Mouse (Mus musculus) bone marrow, adult 2 months (tissue): ENCODE data around the gene Elk4. TPM values are rescaled to one million over a fixed set of nuclear protein-coding genes. Genes with fewer than 3 reads are reported as not detected.

Experiments used
- H3K27ac ChIP-seq: fragments of 200-500 bp; 2 replicates; pipeline ENCODE4 v1.5.1; 2012; ENCODE audit warnings: low read depth, mild to moderate bottlenecking, control low read depth, inconsistent platforms, low read length; ENCODE audit not compliant: control insufficient read depth, poor library complexity, insufficient read depth
- H3K4me1 ChIP-seq: fragments of 200-500 bp; 2 replicates; pipeline ENCODE4 v1.6.1; 2011; ENCODE audit warnings: low read length; ENCODE audit not compliant: control insufficient read depth, insufficient read depth
- H3K4me3 ChIP-seq: fragments of 200-500 bp; replicated peaks from 2 replicates; pipeline ENCODE3; 2011; ENCODE audit warnings: mild to moderate bottlenecking, low read depth, low read length, control low read depth; ENCODE audit not compliant: control insufficient read depth
- CTCF ChIP-seq: fragments of 200-500 bp; IDR thresholded peaks from 2 replicates; pipeline ENCODE4 v1.5.1; 2011; ENCODE audit warnings: low read length, control low read depth; ENCODE audit not compliant: control insufficient read depth, insufficient read depth
- POLR2A ChIP-seq: fragments of 200-500 bp; IDR thresholded peaks from 2 replicates; pipeline ENCODE4 v1.6.1; 2011; ENCODE audit warnings: low read depth, mild to moderate bottlenecking, control low read depth, low read length, borderline replicate concordance; ENCODE audit not compliant: control insufficient read depth
- WGBS: fragments of 180-500 bp; shearing (Covaris S2); methylation state at CpG from one replicate; pipeline ENCODE4 v1.1.7; 2018; 5-methylcytosine and 5-hydroxymethylcytosine counted together
- polyA plus RNA-seq: library from polyadenylated mRNA; stranded (reverse); fragments of >200 nt; gene quantifications from 2 replicates; pipeline ENCODE4 v1.2.4, GENCODE M21; 2011; ENCODE audit warnings: low replicate concordance; ENCODE audit not compliant: missing spikeins, insufficient read depth, insufficient read length

Gene Elk4
- polyA plus RNA-seq, 1 experiment = 91.1 TPM

- Histone ChIP-seq H3K27ac (no peak overlapping the region), H3K4me3 (no peak overlapping the region), H3K4me1 (no peaks in the 10 kb centered on the region)
- 97% methylated on average over 1 of the region's 1 CpGs for WGBS
- no peak for TF ChIP-seq CTCF
- no peak for TF ChIP-seq POLR2A
Measured at GRCm38 (mm10) chr1:132016691-132017090, 9.3 kb downstream of the Elk4 start.

DNA sequence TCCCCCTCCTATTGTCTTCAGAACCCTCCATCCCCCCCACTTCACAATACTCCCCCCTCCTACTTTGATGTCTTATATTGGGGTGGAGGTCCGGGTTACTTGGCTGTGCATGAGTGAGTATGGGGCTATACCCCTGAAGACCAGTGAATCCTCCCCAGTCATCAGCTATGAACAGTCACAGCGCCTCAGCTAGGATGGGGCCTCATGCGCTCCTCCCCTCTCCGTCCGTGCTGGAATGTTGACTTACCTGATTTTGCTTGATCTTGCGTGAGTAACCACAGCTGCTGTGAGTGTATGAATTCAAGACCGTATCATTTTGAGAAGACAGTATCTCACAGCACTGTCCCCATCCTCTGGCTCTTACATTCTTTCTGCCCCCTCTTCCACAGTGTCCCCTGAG is 12.5 kb downstream of the Elk4 start:
- WGBS = 91% methylated on average over 7 of the region's 7 CpGs
- Histone ChIP-seq H3K4me1 (no peaks in the 10 kb centered on the region), H3K27ac (no peak overlapping the region), H3K4me3 (no peak overlapping the region)
- TF ChIP-seq POLR2A (no peak), CTCF (no peak)

GRCm38 (mm10) chr1:132022107-132022506 is 14.7 kb downstream of the Elk4 start:
- H3K27ac ChIP-seq = no peak overlapping the region
- TF ChIP-seq CTCF (no peak), POLR2A (no peak)
- no peak overlapping the region for H3K4me3 ChIP-seq
- no peaks in the 10 kb centered on the region; the same call in 1 of the 2 replicates for H3K4me1 ChIP-seq
- 85% methylated on average over 3 of the region's 3 CpGs for WGBS

DNA sequence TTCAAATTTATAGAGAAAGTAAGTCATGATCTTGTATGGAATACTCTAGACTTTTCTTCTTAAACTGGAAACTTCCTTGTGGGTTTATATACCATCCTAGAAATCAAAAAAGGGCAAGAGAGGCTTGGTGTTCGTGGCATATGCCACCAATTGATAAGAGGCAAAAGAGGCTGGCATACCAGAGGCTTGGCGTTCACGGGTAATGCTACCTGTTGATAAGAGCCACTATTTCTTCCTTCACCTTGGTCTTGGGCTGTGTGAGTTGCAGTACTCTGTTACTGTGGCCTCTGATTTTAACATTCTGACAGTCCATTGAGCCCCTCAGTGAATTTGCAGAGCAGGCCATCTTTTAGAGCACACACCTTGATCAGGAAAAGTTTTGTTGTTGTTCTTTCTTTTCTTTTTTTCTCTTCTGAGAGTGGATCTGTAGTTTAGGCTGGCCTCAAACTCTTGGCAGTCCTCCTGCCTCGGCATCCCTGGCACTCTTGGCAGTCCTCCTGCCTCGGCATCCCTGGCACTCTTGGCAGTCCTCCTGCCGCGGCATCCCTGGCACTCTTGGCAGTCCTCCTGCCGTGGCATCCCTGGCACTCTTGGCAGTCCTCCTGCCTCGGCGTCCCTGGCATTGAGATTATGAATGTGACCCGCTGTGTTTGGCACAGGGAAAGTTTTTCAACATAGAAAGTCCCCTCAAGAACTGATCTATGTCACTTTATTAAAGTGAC is 19.7 kb downstream of the Elk4 start:
- TF ChIP-seq CTCF (no peak), POLR2A (no peak)
- H3K27ac ChIP-seq = peak overlapping the region; percentile 91
- WGBS = 68% methylated on average over 11 of the region's 11 CpGs
- H3K4me1 ChIP-seq = peaks cover 1% of the 10 kb centered on the region
- no peak overlapping the region for H3K4me3 ChIP-seq

- peaks cover 1% of the 10 kb centered on the region for H3K4me1 ChIP-seq
- 91% methylated on average over 5 of the region's 5 CpGs for WGBS
- H3K4me3 ChIP-seq = no peak overlapping the region
- H3K27ac ChIP-seq = no peak overlapping the region
- TF ChIP-seq POLR2A (no peak), CTCF (no peak)
Measured at GRCm38 (mm10) chr1:132027978-132028377, 20.6 kb downstream of the Elk4 start.

DNA sequence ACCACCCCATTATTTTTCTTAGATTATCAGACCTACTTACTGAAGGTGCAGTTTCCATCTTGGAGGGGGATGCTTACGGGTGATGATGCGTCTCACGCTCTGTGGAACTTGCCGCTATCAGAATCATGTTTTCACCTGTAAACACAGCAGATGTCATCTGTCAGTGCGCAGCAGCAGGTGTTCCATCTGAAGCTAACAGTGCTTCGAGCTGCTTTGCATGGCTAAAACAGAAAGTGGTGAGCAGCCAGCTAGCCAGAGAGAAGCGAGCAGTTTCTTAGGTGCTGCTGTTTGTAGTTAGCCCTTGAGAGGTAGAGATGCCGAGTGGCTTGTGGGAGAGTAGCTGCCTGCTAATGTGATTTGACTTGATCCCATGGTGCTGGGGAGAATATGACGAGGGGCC is 21.0 kb downstream of the Elk4 start:
- WGBS = 91% methylated on average over 9 of the region's 9 CpGs
- Histone ChIP-seq H3K4me3 (no peak overlapping the region), H3K4me1 (peaks cover 1% of the 10 kb centered on the region), H3K27ac (no peak overlapping the region)
- TF ChIP-seq POLR2A (no peak), CTCF (no peak)

DNA sequence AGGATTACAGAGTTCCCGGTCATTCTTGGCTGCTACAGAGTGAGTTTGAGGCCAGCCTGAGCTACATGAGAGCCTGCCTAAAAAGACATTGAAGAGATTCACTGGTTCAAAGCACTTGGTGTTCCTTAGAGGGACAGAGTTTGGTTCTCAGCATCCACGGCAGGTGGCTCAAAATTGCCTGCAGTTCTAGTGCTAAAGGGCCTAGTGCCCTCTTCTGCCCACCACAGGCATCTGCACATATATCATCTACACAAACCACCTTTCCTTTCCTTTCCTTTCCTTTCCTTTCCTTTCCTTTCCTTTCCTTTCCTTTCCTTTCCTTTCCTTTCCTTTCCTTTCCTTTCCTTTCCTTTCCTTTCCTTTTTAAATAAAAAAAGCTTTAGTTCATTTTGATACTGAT is 23.2 kb downstream of the Elk4 start:
- Histone ChIP-seq H3K4me3 (no peak overlapping the region), H3K4me1 (peaks cover 1% of the 10 kb centered on the region), H3K27ac (no peak overlapping the region)
- TF ChIP-seq CTCF = peak; percentile 57
- no peak for TF ChIP-seq POLR2A
- 66% methylated on average over 2 of the region's 2 CpGs for WGBS

- H3K27ac ChIP-seq = no peak overlapping the region
- no peak overlapping the region for H3K4me3 ChIP-seq
- TF ChIP-seq CTCF (no peak), POLR2A (no peak)
- H3K4me1 ChIP-seq = peaks cover 1% of the 10 kb centered on the region; the same call in 1 of the 2 replicates
- 87% methylated on average over 7 of the region's 7 CpGs for WGBS
Measured at GRCm38 (mm10) chr1:132032172-132032571, 24.8 kb downstream of the Elk4 start.
